Mouse (Mus musculus) bone marrow, adult 2 months (tissue): ENCODE measurements around the gene Slc51a. TPM values are rescaled to one million over a fixed set of nuclear protein-coding genes. Genes with fewer than 3 reads are reported as not detected.

ENCODE experiments used
- H3K27ac ChIP-seq: fragments of 200-500 bp; 2 replicates; pipeline ENCODE4 v1.5.1; 2012; ENCODE audit warnings: low read depth, mild to moderate bottlenecking, control low read depth, inconsistent platforms, low read length; ENCODE audit not compliant: control insufficient read depth, poor library complexity, insufficient read depth
- H3K4me1 ChIP-seq: fragments of 200-500 bp; 2 replicates; pipeline ENCODE4 v1.6.1; 2011; ENCODE audit warnings: low read length; ENCODE audit not compliant: control insufficient read depth, insufficient read depth
- H3K4me3 ChIP-seq: fragments of 200-500 bp; replicated peaks from 2 replicates; pipeline ENCODE3; 2011; ENCODE audit warnings: mild to moderate bottlenecking, low read depth, low read length, control low read depth; ENCODE audit not compliant: control insufficient read depth
- CTCF ChIP-seq: fragments of 200-500 bp; IDR thresholded peaks from 2 replicates; pipeline ENCODE4 v1.5.1; 2011; ENCODE audit warnings: low read length, control low read depth; ENCODE audit not compliant: control insufficient read depth, insufficient read depth
- POLR2A ChIP-seq: fragments of 200-500 bp; IDR thresholded peaks from 2 replicates; pipeline ENCODE4 v1.6.1; 2011; ENCODE audit warnings: low read depth, mild to moderate bottlenecking, control low read depth, low read length, borderline replicate concordance; ENCODE audit not compliant: control insufficient read depth
- WGBS: fragments of 180-500 bp; shearing (Covaris S2); methylation state at CpG from one replicate; pipeline ENCODE4 v1.1.7; 2018; 5-methylcytosine and 5-hydroxymethylcytosine counted together
- polyA plus RNA-seq: library from polyadenylated mRNA; stranded (reverse); fragments of >200 nt; gene quantifications from 2 replicates; pipeline ENCODE4 v1.2.4, GENCODE M21; 2011; ENCODE audit warnings: low replicate concordance; ENCODE audit not compliant: missing spikeins, insufficient read depth, insufficient read length

The Slc51a gene
- polyA plus RNA-seq, 1 experiment: not detected

- Histone ChIP-seq H3K27ac (no peak overlapping the region), H3K4me1 (peaks cover 9% of the 10 kb centered on the region), H3K4me3 (no peak overlapping the region)
- 88% methylated on average over 8 of the region's 8 CpGs for WGBS
- TF ChIP-seq CTCF (no peak), POLR2A (no peak)
Observed at GRCm38 (mm10) chr16:32511827-32512490, 24.3 kb upstream of the Slc51a start.

GRCm38 (mm10) chr16:32511338-32511734, 23.7 kb upstream of the Slc51a start:
- H3K27ac ChIP-seq: peak overlapping the region; percentile 12; the same call in 1 of the 2 replicates
- peaks cover 9% of the 10 kb centered on the region for H3K4me1 ChIP-seq
- WGBS: 88% methylated on average over 3 of the region's 3 CpGs
- no peak overlapping the region for H3K4me3 ChIP-seq
- TF ChIP-seq CTCF: no peak
- no peak for TF ChIP-seq POLR2A

DNA sequence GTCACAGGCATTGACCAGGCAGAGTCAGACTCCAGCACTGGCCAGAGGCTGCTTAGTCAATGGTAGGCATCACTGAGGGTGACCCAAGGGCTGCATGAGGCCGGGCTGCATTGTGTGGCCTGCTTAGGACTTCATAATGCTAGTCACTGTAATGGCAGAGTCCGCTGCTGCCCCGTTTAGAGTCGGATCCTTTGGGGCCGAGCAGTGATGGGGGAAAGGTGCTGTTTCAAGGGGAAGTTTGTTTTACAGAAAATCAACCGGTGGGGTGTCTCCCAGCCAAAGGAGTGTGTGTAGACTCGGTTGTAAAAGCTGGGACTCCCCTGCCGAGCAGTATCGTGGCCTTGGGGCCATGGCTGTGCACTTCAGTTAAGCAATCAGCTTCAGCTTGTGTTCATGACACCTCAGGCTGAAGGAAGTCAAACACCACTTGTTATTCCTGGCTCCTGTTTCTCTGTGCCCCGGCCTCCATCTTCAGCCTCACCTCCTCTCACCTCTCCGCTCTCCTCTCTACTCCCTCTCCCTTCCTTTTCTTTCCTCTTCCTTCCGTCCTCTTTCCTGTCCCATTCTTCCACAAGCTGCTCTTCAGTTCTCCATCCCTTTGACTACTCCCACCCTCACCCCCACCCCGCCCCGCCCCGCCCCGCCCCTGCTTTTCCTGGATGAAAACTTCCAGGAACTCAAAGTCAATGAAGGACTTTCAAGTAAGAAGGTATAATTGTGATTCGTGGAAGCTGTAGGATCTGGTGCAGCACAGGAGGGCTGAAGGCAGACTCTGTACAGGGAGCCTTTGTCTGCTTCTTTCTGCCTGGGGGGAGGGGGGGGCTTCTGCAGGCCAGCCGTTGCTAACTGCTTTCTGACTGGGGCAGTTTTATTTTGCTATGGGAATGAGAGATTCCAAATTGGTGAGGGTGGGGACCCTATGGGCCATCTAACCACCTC, 23.0 kb upstream of the Slc51a start:
- peak overlapping the region; percentile 58 for H3K27ac ChIP-seq
- peaks cover 9% of the 10 kb centered on the region for H3K4me1 ChIP-seq

DNA sequence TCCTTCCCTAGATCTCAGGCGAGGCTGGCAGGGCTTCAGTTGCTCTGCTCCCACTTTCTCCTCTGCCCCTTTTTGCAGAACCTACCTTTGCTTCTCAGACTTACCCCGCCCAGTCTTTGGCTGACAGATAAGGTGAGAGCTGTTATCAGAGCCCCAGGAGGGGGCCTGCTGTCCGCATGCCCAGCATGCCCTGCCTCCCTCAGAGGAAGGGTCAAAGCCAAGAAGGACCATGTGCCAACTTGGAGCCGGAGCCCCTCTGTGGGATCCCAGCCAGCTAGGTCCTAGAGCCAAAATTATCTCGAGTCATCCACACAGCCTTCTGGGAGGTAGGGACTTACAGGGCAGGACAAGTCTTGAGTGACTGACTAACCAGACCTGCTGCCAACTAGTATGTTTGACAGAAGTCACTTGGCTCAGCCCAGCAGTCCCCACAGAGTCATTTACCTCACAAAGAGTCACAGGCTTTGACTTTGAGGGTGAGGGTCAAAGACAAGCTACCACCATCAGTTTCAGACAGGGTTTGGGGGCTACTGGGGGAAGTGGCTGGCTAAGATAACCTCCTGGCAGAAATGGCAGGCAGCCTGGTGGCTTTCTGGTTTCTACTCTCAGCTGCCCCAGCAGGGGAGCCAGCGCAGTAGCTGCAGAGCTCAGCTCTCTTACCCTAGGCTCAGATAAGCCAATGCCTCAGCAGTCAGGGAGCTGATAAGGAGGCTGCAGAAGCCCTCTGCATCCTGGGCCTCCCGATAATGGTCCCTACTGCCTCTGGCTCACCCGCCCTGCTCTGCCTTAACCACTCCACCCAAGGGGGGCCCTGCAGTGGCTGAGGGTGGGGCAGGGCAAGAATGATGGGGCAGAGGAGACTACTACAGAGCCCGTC, 21.6 kb upstream of the Slc51a start:
- WGBS: 47% methylated on average over 9 of the region's 9 CpGs
- Histone ChIP-seq H3K27ac (peak overlapping the region; percentile 93), H3K4me1 (peaks cover 9% of the 10 kb centered on the region), H3K4me3 (peak overlapping the region; percentile 1)
- peak; percentile 56; the same call in 1 of the 2 replicates for TF ChIP-seq POLR2A
- peak; percentile 41; the same call in 1 of the 2 replicates for TF ChIP-seq CTCF

More for the DNA sequence above, 23.0 kb upstream of the Slc51a start:
- 66% methylated on average over 18 of the region's 18 CpGs for WGBS
- no peak overlapping the region for H3K4me3 ChIP-seq
- TF ChIP-seq POLR2A: no peak
- TF ChIP-seq CTCF: no peak

DNA sequence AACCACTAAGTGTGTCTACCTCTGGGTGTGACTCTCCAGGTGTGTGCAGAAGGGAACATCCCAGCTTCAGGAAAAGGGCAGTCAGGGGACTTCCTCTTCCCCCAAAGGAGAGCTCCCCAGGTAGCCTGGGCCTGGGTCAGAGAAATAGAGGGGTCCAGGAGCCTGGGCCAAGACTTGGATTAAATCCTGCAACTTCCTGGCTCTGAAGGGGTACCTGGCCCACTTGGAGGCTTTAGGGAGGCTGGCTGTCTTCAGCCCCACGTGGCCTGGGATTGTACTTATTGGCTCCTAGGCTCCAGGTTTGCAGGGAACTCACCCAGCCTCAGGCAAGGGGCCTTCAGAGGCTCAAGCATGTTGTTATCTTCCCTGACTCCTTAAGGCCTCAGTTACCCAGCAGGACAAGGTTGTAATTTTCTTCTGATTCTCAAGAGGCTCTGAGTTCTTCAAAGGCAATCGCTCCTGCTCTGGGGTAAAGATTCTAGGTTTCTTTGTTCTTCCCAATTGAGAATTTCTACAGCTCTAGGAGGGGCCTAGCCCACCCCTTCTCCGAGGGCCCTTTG, 20.9 kb upstream of the Slc51a start:
- WGBS: 67% methylated on average over 3 of the region's 3 CpGs
- peaks cover 9% of the 10 kb centered on the region for H3K4me1 ChIP-seq
- no peak for TF ChIP-seq CTCF
- TF ChIP-seq POLR2A: no peak
- H3K27ac ChIP-seq: peak overlapping the region; percentile 93
- H3K4me3 ChIP-seq: peak overlapping the region; percentile 40

DNA sequence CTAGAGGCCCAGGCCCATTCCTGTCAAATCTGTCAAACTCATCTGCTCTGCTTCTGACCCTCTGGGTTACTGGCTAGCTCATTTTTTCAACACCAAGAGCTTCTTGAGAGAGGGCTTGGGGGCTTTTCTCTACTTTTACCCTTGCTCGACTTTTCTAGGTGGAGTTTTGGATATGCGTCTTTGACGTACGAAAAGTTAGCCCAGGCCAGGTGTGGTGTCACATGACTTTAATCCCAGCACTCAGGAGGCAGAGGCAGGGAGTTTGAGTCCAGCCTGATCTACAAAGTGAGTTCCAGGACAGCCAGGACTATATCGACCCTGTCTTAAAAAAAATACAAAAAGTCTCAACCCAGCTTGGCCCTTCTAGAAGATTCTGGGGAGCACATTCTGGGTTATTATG, 20.4 kb upstream of the Slc51a start:
- H3K4me1 ChIP-seq: peaks cover 9% of the 10 kb centered on the region
- no peak overlapping the region for H3K4me3 ChIP-seq
- WGBS: 84% methylated on average over 5 of the region's 5 CpGs
- peak overlapping the region; percentile 93 for H3K27ac ChIP-seq
- no peak for TF ChIP-seq POLR2A
- no peak for TF ChIP-seq CTCF

DNA sequence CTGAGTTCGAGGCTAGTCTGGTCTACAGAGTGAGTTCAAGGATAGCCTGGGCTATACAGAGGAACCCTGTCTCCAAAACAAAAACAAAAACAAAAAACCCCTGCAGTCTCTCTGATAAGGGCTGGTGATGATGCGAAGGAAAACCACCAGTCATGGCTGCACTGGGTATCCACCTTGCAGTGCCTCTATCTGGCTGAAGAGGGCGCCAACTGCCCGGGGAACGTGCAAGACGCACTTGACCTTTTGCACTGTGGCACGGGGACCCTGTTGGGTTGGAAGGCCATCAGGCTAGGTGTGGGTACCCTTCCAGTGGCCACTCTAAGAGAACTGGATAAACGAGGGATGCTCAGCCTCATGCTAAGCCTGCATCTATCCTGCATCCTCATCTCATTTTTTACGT, 19.7 kb upstream of the Slc51a start:
- Histone ChIP-seq H3K4me1 (peaks cover 9% of the 10 kb centered on the region), H3K4me3 (no peak overlapping the region), H3K27ac (peak overlapping the region; percentile 93)
- 20% methylated on average over 9 of the region's 9 CpGs for WGBS
- TF ChIP-seq POLR2A: peak; percentile 35; the same call in 1 of the 2 replicates
- TF ChIP-seq CTCF: peak; percentile 99
